Mouse (Mus musculus): ENCODE results near the gene Serp1.

GRCm38 (mm10) chr3:58508020-58508750, 17.5 kb downstream of the Serp1 start:
- TF ChIP-seq TAL1 (IDR thresholded peaks at IDR 0.05; ENCODE audit: low read length) (no peak), GATA1 (IDR thresholded peaks at IDR 0.05; ENCODE audit: low read length) (no peak)
